Mouse (Mus musculus): ENCODE results near the gene Ctdspl.
A peak's percentile ranks its signal among the peaks of the same experiment; 100 is the strongest.

GRCm38 (mm10) chr9:118907934-118908620, 18.2 kb upstream of the Ctdspl start:
- TF ChIP-seq CTCF (IDR thresholded peaks at IDR 0.05; ENCODE audit: borderline replicate concordance, control insufficient read depth, extremely low read depth, insufficient read depth, low read length, poor library complexity) (peak; percentile 75; the same call in 1 of the 2 replicates), POLR2A (IDR thresholded peaks at IDR 0.05; ENCODE audit: control insufficient read depth, extremely low read depth, insufficient read depth, low read length, poor library complexity) (no peak)
